Mouse (Mus musculus) forebrain, embryonic 16.5 days (tissue): ENCODE results near the gene Erf. TPM values are rescaled to one million over a fixed set of nuclear protein-coding genes. Genes with fewer than 3 reads are reported as not detected.

Experiments used
- ATAC-seq: fragments of 200-750 bp; cut with Nextera tagmentation; 2 replicates; pipeline ENCODE4 v1.8.0; 2017; ENCODE audit warnings: mild to moderate bottlenecking, moderate library complexity
- H3K27ac ChIP-seq: fragments of 300-500 bp; sonication (generic); 2 replicates; pipeline ENCODE4 v1.5.1; 2014; ENCODE audit warnings: low read length, control low read depth
- H3K27me3 ChIP-seq: fragments of 300-500 bp; sonication (generic); replicated peaks from 2 replicates; pipeline ENCODE4 v1.6.1; 2014; ENCODE audit warnings: low read length; ENCODE audit not compliant: control insufficient read depth, insufficient read depth
- H3K36me3 ChIP-seq: fragments of 300-500 bp; sonication (generic); 2 replicates; pipeline ENCODE4 v1.6.1; 2014; ENCODE audit not compliant: control insufficient read depth, insufficient read depth
- H3K4me1 ChIP-seq: fragments of 300-500 bp; sonication (generic); replicated peaks from 2 replicates; pipeline ENCODE4 v1.6.1; 2014; ENCODE audit warnings: low read length; ENCODE audit not compliant: control insufficient read depth, insufficient read depth
- H3K4me2 ChIP-seq: fragments of 300-500 bp; sonication (generic); 2 replicates; pipeline ENCODE4 v1.6.1; 2014; ENCODE audit warnings: mild to moderate bottlenecking, low read length, control low read depth
- H3K4me3 ChIP-seq: fragments of 300-500 bp; sonication (generic); replicated peaks from 2 replicates; pipeline ENCODE4 v1.5.1; 2014; ENCODE audit warnings: mild to moderate bottlenecking, low read length, control low read depth
- H3K9ac ChIP-seq: fragments of 300-500 bp; sonication (generic); replicated peaks from 2 replicates; pipeline ENCODE4 v1.6.1; 2014; ENCODE audit warnings: low read depth, low read length, control low read depth
- H3K9me3 ChIP-seq: fragments of 300-500 bp; sonication (generic); 2 replicates; pipeline ENCODE4 v1.6.1; 2016; ENCODE audit warnings: low read length; ENCODE audit not compliant: control insufficient read depth
- WGBS: fragments of 180-500 bp; shearing (Covaris S2); extraction: QIAGEN DNeasy Blood & Tissue Kit; methylation state at CpG from one replicate; pipeline ENCODE4 v1.1.7; 2014; 5-methylcytosine and 5-hydroxymethylcytosine counted together
- polyA plus RNA-seq: library from polyadenylated mRNA; unstranded; fragments of >200 nt; fragmentation: Nextera tagmentation; extraction: Ambion mirVana; gene quantifications from 2 replicates; pipeline ENCODE4 v1.2.1, GENCODE M21; 2015

Erf gene
- polyA plus RNA-seq, 1 experiment from 2014 or later, result 4.8 TPM

DNA sequence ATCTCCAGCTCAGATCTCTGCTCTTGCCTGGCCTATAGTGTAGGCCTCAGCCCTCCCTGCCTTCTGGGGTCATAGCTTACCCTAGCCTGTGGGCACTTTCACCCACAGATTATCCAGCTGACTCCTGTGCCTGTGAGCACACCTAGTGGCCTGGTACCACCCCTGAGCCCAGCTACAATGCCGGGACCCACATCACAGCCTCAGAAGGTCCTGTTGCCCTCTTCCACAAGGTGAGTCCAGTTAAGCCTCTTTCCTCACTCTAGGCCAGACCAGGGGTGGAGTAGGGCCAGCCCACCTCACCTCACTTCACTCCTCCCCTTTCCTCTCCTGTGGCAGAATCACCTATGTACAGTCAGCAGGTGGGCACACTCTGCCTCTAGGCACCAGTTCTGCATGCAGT is 39.9 kb upstream of the Erf start:
- Histone ChIP-seq H3K27me3 (no peaks in the 10 kb centered on the region), H3K9me3 (no peaks in the 10 kb centered on the region), H3K4me1 (peaks cover 8% of the 10 kb centered on the region), H3K36me3 (peaks cover 64% of the 10 kb centered on the region), H3K27ac (no peak overlapping the region), H3K4me3 (no peak overlapping the region), H3K9ac (no peak overlapping the region), H3K4me2 (no peak overlapping the region)
- 90% methylated on average over 1 of the region's 1 CpGs for WGBS
- no peak for ATAC-seq

DNA sequence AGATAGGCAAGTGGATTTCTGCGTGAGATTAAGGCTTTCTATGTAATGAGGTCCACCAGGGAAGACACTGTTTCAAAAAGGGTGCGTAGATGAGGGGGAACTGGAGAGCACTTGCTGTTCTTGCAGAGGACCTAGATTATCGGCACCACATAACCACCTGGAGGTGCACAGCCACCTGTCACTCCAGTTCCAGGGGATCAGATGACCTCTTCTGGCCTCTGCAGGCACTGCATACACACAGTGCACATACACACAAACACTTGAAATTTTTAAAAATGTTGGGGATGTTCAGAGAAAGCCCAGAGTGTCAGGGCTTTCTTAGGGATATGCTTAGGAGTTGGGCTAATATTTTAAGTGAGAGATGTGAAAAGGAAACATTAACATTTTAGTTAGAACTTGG is 39.4 kb upstream of the Erf start:
- H3K36me3 ChIP-seq, result peaks cover 66% of the 10 kb centered on the region
- no peaks in the 10 kb centered on the region for H3K27me3 ChIP-seq
- H3K9me3 ChIP-seq, result no peaks in the 10 kb centered on the region
- H3K27ac ChIP-seq, result no peak overlapping the region
- no peak overlapping the region for H3K9ac ChIP-seq
- peaks cover 7% of the 10 kb centered on the region for H3K4me1 ChIP-seq
- WGBS, result 95% methylated on average over 3 of the region's 3 CpGs
- H3K4me2 ChIP-seq, result no peak overlapping the region
- ATAC-seq, result no peak
- no peak overlapping the region for H3K4me3 ChIP-seq

DNA sequence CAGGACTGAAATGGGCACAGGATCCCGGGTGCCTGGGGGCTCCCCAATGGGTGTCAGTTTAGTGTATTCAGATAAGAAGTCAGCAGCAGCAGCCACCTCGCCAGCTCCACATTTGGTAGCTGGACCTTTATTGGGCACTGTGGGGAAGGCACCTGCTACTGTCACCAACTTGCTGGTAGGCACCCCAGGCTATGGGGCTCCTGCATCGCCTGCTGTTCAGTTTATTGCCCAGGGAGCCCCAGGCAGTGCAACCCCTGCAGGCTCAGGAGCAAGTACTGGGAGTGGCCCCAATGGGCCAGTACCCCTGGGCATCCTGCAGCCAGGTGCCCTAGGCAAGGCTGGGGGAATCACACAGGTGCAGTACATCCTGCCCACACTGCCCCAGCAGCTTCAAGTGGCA is 38.2 kb upstream of the Erf start:
- H3K9ac ChIP-seq, result no peak overlapping the region
- H3K27me3 ChIP-seq, result no peaks in the 10 kb centered on the region
- no peaks in the 10 kb centered on the region for H3K9me3 ChIP-seq
- H3K27ac ChIP-seq, result no peak overlapping the region
- ATAC-seq, result no peak
- H3K4me1 ChIP-seq, result peaks cover 19% of the 10 kb centered on the region
- H3K4me2 ChIP-seq, result no peak overlapping the region
- H3K4me3 ChIP-seq, result no peak overlapping the region
- WGBS, result 95% methylated on average over 3 of the region's 3 CpGs
- H3K36me3 ChIP-seq, result peaks cover 59% of the 10 kb centered on the region

DNA sequence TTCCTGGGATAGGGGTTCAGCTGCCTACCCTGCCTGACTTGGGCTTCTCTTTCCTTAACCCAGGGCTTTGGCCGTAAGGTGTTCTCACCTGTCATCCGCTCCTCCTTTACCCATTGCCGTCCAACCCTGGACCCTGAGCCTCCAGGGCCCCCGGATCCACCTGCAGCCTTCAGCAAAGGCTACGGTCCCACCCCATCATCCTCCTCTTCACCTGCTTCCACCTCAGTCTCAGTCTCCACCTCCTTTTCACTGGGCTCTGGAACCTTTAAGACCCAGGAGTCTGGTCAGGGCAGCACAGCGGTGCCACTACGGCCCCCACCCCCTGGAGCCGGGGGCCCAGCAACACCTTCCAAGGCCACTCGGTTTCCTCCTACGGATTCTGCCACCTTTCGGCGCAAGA is 37.5 kb upstream of the Erf start:
- H3K36me3 ChIP-seq, result peaks cover 59% of the 10 kb centered on the region

DNA sequence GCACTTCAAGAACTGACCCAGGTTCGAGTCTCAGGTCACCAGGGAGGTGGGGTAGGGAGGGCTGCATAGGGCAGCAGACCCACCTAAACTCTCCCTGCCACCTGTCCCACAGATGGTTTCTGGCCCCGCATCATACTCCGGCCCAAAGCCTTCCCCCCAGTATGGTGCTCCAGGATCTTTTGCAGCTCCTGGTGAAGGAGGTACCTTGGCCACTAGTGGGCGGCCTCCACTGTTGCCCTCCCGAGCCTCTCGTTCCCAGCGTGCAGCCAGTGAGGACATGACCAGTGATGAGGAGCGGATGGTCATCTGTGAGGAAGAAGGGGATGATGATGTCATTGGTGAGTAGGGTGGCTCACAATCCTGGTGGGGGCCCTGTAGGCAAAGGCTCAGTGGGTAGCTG is 36.4 kb upstream of the Erf start:
- no peaks in the 10 kb centered on the region for H3K9me3 ChIP-seq
- H3K27me3 ChIP-seq, result no peaks in the 10 kb centered on the region
- no peak overlapping the region for H3K4me2 ChIP-seq
- WGBS, result 82% methylated on average over 8 of the region's 8 CpGs
- H3K27ac ChIP-seq, result no peak overlapping the region
- no peak for ATAC-seq
- H3K4me1 ChIP-seq, result peaks cover 24% of the 10 kb centered on the region
- no peak overlapping the region for H3K9ac ChIP-seq
- H3K36me3 ChIP-seq, result peaks cover 50% of the 10 kb centered on the region
- H3K4me3 ChIP-seq, result no peak overlapping the region

More for the DNA sequence above, 37.5 kb upstream of the Erf start:
- Histone ChIP-seq H3K4me3 (no peak overlapping the region), H3K27ac (no peak overlapping the region), H3K9ac (no peak overlapping the region), H3K27me3 (no peaks in the 10 kb centered on the region), H3K9me3 (no peaks in the 10 kb centered on the region), H3K4me2 (no peak overlapping the region), H3K4me1 (peaks cover 26% of the 10 kb centered on the region)
- WGBS, result 94% methylated on average over 12 of the region's 12 CpGs
- no peak for ATAC-seq

DNA sequence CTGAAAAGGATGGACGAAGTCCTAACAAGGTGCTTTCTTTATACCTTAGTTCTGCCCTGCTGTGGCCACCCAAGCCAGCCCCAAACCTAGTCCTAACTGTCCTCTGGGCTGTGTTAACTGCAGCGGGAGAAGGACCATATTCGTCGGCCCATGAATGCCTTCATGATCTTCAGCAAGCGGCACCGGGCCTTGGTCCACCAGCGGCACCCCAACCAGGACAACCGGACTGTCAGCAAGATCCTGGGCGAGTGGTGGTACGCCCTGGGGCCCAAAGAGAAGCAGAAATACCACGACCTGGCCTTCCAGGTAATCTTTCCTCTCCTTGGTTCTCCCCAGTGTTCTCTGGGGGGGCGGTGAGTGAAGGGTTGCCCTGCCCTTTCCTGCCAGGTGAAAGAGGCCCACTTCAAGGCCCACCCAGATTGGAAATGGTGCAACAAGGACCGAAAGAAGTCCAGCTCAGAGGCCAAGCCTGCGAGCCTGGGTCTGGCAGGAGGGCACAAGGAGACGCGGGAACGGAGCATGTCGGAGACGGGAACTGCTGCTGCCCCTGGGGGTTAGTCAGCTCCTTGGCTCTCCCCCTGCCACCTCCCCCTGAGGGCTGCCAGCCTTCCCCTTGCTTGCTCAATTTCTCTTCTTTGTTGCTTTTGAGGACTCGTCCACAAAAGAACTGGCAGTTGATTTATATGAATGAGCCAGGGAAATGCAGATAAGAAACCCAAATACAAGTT is 35.1 kb upstream of the Erf start:
- WGBS, result 80% methylated on average over 20 of the region's 20 CpGs
- Histone ChIP-seq H3K4me2 (no peak overlapping the region), H3K4me1 (peaks cover 33% of the 10 kb centered on the region), H3K27ac (no peak overlapping the region), H3K27me3 (no peaks in the 10 kb centered on the region), H3K9ac (no peak overlapping the region), H3K9me3 (no peaks in the 10 kb centered on the region), H3K36me3 (peaks cover 48% of the 10 kb centered on the region), H3K4me3 (no peak overlapping the region)
- no peak for ATAC-seq

DNA sequence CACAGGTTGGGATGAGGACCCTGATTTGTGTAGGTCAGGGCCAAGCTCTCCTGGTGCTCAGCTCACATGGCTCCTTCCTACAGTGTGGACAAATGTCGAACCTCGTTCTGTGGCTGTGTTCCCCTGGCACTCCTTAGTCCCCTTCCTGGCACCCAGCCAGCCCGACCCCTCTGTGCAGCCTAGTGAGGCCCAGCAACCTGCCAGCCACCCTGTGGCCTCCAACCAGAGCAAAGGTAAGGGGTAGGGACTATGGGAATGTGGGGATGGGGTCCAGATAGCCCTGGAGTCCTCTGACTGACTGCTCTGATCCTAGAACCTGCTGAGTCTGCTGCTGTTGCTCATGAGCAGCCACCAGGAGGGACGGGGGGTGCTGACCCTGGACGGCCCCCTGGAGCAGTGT is 34.2 kb upstream of the Erf start:
- H3K36me3 ChIP-seq, result peaks cover 45% of the 10 kb centered on the region
- ATAC-seq, result no peak
- H3K4me2 ChIP-seq, result peak overlapping the region; percentile 93; the same call in 1 of the 2 replicates
- WGBS, result 42% methylated on average over 5 of the region's 5 CpGs
- H3K4me3 ChIP-seq, result no peak overlapping the region
- peaks cover 42% of the 10 kb centered on the region for H3K4me1 ChIP-seq
- H3K9ac ChIP-seq, result peak overlapping the region; percentile 31; the same call in 1 of the 2 replicates
- H3K9me3 ChIP-seq, result no peaks in the 10 kb centered on the region
- no peak overlapping the region for H3K27ac ChIP-seq
- H3K27me3 ChIP-seq, result no peaks in the 10 kb centered on the region

DNA sequence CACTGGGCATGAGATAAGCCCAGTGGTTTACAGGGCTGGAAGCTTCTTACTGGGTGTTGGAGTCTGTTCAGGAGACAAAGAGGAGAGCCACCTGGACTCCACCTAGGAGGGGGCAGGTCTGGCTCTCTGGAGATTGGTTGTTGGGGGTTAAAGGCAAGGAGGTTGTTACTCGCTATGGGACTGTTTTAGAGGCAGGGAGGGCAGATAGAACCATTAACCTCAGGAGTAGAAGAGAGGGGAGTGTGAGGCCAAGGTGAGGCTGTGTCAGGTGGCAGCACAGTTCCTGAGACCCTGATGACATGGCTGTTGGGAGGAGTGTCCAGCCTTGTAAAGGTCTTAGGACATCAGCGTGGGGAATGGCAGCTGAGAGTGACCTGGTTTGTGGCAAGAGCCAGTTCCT is 33.6 kb upstream of the Erf start:
- 52% methylated on average over 2 of the region's 2 CpGs for WGBS
- H3K36me3 ChIP-seq, result peaks cover 39% of the 10 kb centered on the region

DNA sequence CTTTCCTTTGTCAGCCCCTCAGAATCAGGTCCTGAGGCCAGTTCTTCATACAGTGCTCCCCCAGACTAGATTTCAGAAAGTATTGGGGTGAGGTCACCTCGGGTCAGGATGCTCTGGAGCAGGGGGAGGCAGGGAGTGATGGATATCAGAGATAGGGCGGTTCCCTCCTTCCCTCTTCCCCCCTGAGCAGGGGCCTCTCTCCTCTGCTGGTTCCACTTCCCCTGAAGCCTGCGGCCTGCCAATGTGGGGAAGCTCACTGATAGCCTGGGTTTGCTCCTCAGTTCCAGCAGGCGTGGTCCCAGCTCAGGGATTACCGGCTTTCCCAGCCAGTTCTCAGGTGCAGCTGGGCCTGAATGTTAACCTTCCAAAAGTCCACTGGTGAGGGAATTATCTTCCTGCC is 33.1 kb upstream of the Erf start:
- H3K4me1 ChIP-seq, result peaks cover 46% of the 10 kb centered on the region
- peaks cover 33% of the 10 kb centered on the region for H3K36me3 ChIP-seq
- no peak for ATAC-seq

More for the DNA sequence above, 33.6 kb upstream of the Erf start:
- Histone ChIP-seq H3K4me2 (peak overlapping the region; percentile 93), H3K27ac (peak overlapping the region; percentile 35; the same call in 1 of the 2 replicates), H3K4me1 (peaks cover 46% of the 10 kb centered on the region), H3K27me3 (no peaks in the 10 kb centered on the region), H3K9me3 (no peaks in the 10 kb centered on the region), H3K4me3 (peak overlapping the region; percentile 67), H3K9ac (peak overlapping the region; percentile 85)
- no peak for ATAC-seq

More for the DNA sequence above, 33.1 kb upstream of the Erf start:
- peak overlapping the region; percentile 93 for H3K4me2 ChIP-seq
- H3K9ac ChIP-seq, result peak overlapping the region; percentile 85
- peak overlapping the region; percentile 97 for H3K27ac ChIP-seq
- no peaks in the 10 kb centered on the region for H3K9me3 ChIP-seq
- whole genome bisulfite sequencing, result 10% methylated on average over 5 of the region's 5 CpGs
- H3K4me3 ChIP-seq, result peak overlapping the region; percentile 67
- H3K27me3 ChIP-seq, result no peaks in the 10 kb centered on the region
